Mouse (Mus musculus): ENCODE measurements around the gene Golm1.
"Not testable (repeated sequence)": the region's sequence is repeated elsewhere in the genome, so short reads cannot be mapped to it uniquely, and the experiment has no call there.

- not testable (repeated sequence) for TF ChIP-seq CTCF (IDR thresholded peaks at IDR 0.05; ENCODE audit: control insufficient read depth, insufficient read depth, insufficient read length); MAX (IDR thresholded peaks at IDR 0.05); CEBPB (IDR thresholded peaks at IDR 0.05; ENCODE audit: low read depth); USF1 (IDR thresholded peaks at IDR 0.05; ENCODE audit: low read depth); MYOD1 (IDR thresholded peaks at IDR 0.05; ENCODE audit: control insufficient read depth, insufficient read length, low read depth); MYOG (IDR thresholded peaks at IDR 0.05; ENCODE audit: control insufficient read depth, extremely low read depth, insufficient read length); FOSL1 (IDR thresholded peaks at IDR 0.05; ENCODE audit: insufficient read depth, low read length, poor library complexity, severe bottlenecking)
These were observed 43.3 kb upstream of the Golm1 start for GRCm38 (mm10) chr13:59718857-59719440.
